13 mouse cellular contexts compared by ENCODE assay signal in genomic region chr2:68317452-68317851, GRCm38 (mm10).
DNase-seq lines count a peak whose midpoint lies in the region.
"Had no signal": no experiment of that assay in that cellular context is flagged by ENCODE, and none has a peak within 500 bp of the region (broad histone marks: within the 10 kb centered on the region; RNA-seq: fewer than 3 reads in every experiment).

No protein-coding gene starts in this region.

- peak; percentile 7 for DNase-seq in gastrocnemius, adult 18-20 months (ENCODE audit: low spot score)
- no peak for DNase-seq in gastrocnemius, postnatal 4 days (ENCODE audit: low spot score in 2 of 2)
- peak; percentile 32 to 53 for DNase-seq in kidney, postnatal 4 days
- no peak for DNase-seq in kidney, adult 11 months
- DNase-seq in adipocyte (ENCODE audit: low spot score): peak; percentile 46
- peak; percentile 31 to 38 for DNase-seq in heart, postnatal 36 days
- no peak for DNase-seq in spleen, postnatal 10 days (ENCODE audit: low spot score in 2 of 2)
- DNase-seq in retina, embryonic 14.5 days (ENCODE audit: low spot score): no peak
- DNase-seq: adrenal gland, postnatal 25 days; gastrocnemius, postnatal 25 days; kidney, adult 8-10 months; retina, postnatal 1 day; thymus, adult 2 months had no signal

- intact Hi-C loops in heart, postnatal 36 days (cut with DNase I): no loop called here

Comparison
In these comparisons a context has a peak if more than half of its experiments do, and no peak if none do; other contexts are left out.
1. DNase-seq: peak in gastrocnemius, adult 18-20 months (single experiment), kidney, postnatal 4 days (2 of 2), adipocyte (single experiment) and heart, postnatal 36 days (2 of 2); none in gastrocnemius, postnatal 4 days (0 of 2), kidney, adult 11 months (single experiment), spleen, postnatal 10 days (0 of 2) and retina, embryonic 14.5 days (single experiment).